8 mouse cellular contexts compared by ENCODE assay signal in genomic region chr9:83925688-83926041, GRCm38 (mm10). TPM values are rescaled to one million over a fixed set of nuclear protein-coding genes. Genes with fewer than 3 reads are reported as not detected.
DNase-seq lines count a peak whose midpoint lies in the region; ATAC-seq lines count a peak whose summit lies in the region.

No protein-coding gene starts in this region.

- no peak overlapping the region; the same call in 1 of the 2 replicates for H3K9ac ChIP-seq in neural tube, embryonic 11.5 days (ENCODE audit: low read length)
- H3K9ac ChIP-seq in limb, embryonic 11.5 days (ENCODE audit: low read length) = no peak overlapping the region
- no peak overlapping the region for H3K9ac ChIP-seq in stomach, embryonic 15.5 days

- no peak overlapping the region for H3K27ac ChIP-seq in neural tube, embryonic 11.5 days (ENCODE audit: low read depth, low read length)
- H3K27ac ChIP-seq in limb, embryonic 11.5 days (replicated peaks; ENCODE audit: low read depth, low read length) = no peak overlapping the region
- H3K27ac ChIP-seq in stomach, embryonic 15.5 days = no peak overlapping the region

- ATAC-seq in neural tube, embryonic 11.5 days (ENCODE audit: insufficient read depth, low FRiP score, low TSS enrichment) = no peak
- ATAC-seq in limb, embryonic 11.5 days (ENCODE audit: insufficient number of reproducible peaks, low FRiP score, low TSS enrichment, low read depth) = no peak
- no peak for ATAC-seq in stomach, embryonic 15.5 days (ENCODE audit: insufficient read depth, low FRiP score, low read depth)
- no peak for ATAC-seq in granulocyte monocyte progenitor cell, adult 5-6 weeks (replicated peaks; ENCODE audit: poor library complexity, severe bottlenecking)

- peak overlapping the region; percentile 56 for H3K4me3 ChIP-seq in neural tube, embryonic 11.5 days (ENCODE audit: low read depth, low read length)
- H3K4me3 ChIP-seq in limb, embryonic 11.5 days (ENCODE audit: low read depth, low read length) = peak overlapping the region; percentile 69
- peak overlapping the region; percentile 88 for H3K4me3 ChIP-seq in stomach, embryonic 15.5 days (replicated peaks)

- WGBS in neural tube, embryonic 11.5 days = 68% methylated on average over 4 of the region's 4 CpGs
- WGBS in limb, embryonic 11.5 days = 70% methylated on average over 4 of the region's 4 CpGs
- 54% methylated on average over 4 of the region's 4 CpGs for WGBS in stomach, embryonic 15.5 days

- peak; percentile 7 for DNase-seq in adrenal gland, adult 2 months
- no peak for DNase-seq in adrenal gland, postnatal 25 days
- no peak for DNase-seq in neural tube, embryonic 11.5 days (ENCODE audit: low spot score)
- DNase-seq in neural tube, embryonic 10.5 days (ENCODE audit: extremely low spot score, low spot score) = no peak
- DNase-seq in limb, embryonic 11.5 days (ENCODE audit: low spot score) = no peak
- DNase-seq in spleen, postnatal 36 days (ENCODE audit: low spot score in 2 of 2) = no peak

- no peaks in the 10 kb centered on the region for H3K4me1 ChIP-seq in neural tube, embryonic 11.5 days (ENCODE audit: control insufficient read depth, insufficient read depth, low read length)
- H3K4me1 ChIP-seq in limb, embryonic 11.5 days (ENCODE audit: control insufficient read depth, insufficient read depth, low read length) = no peaks in the 10 kb centered on the region
- H3K4me1 ChIP-seq in stomach, embryonic 15.5 days = peaks cover 6% of the 10 kb centered on the region; the same call in 1 of the 2 replicates

- H3K9me3 ChIP-seq in neural tube, embryonic 11.5 days (ENCODE audit: control insufficient read depth, low read length) = no peaks in the 10 kb centered on the region
- H3K9me3 ChIP-seq in limb, embryonic 11.5 days (ENCODE audit: control insufficient read depth, low read length) = no peaks in the 10 kb centered on the region
- H3K9me3 ChIP-seq in stomach, embryonic 15.5 days = no peaks in the 10 kb centered on the region

- peak overlapping the region; percentile 51 for H3K4me2 ChIP-seq in neural tube, embryonic 11.5 days (ENCODE audit: low read depth)
- peak overlapping the region; percentile 59; the same call in 1 of the 2 replicates for H3K4me2 ChIP-seq in limb, embryonic 11.5 days (ENCODE audit: low read depth, severe bottlenecking)
- H3K4me2 ChIP-seq in stomach, embryonic 15.5 days = peak overlapping the region; percentile 80

- H3K36me3 ChIP-seq in neural tube, embryonic 11.5 days (ENCODE audit: control insufficient read depth, insufficient read depth, low read length) = no peaks in the 10 kb centered on the region
- no peaks in the 10 kb centered on the region for H3K36me3 ChIP-seq in limb, embryonic 11.5 days (ENCODE audit: control insufficient read depth, insufficient read depth, low read length)
- no peaks in the 10 kb centered on the region for H3K36me3 ChIP-seq in stomach, embryonic 15.5 days

- no peaks in the 10 kb centered on the region for H3K27me3 ChIP-seq in neural tube, embryonic 11.5 days (ENCODE audit: control insufficient read depth, insufficient read depth, low read length)
- no peaks in the 10 kb centered on the region for H3K27me3 ChIP-seq in limb, embryonic 11.5 days (ENCODE audit: control insufficient read depth, insufficient read depth, low read length)
- no peaks in the 10 kb centered on the region for H3K27me3 ChIP-seq in stomach, embryonic 15.5 days (replicated peaks)

RNA-seq across cellular contexts. Expression of gene Bckdhb, which starts 0.7 kb away (rescaled TPM):
- 100 to 1,000 TPM; 100 to 104 TPM for total RNA-seq in adrenal gland, adult 2 months (2021)
- 19.8 and 20.7 TPM in 2 replicates for polyA plus RNA-seq in adrenal gland, adult 2 months (2012; rRNA removed)
- 66.3 and 70.8 TPM in 2 replicates for total RNA-seq in adrenal gland, postnatal 25 days (2021)
- 49.8 and 54.8 TPM in 2 replicates for polyA plus RNA-seq in neural tube, embryonic 11.5 days (2014; fragmentation: Nextera tagmentation; extraction: Ambion mirVana)
- polyA plus RNA-seq in limb, embryonic 11.5 days (2014; fragmentation: Nextera tagmentation; extraction: Ambion mirVana) = 61.1 and 66.3 TPM in 2 replicates
- polyA plus RNA-seq in stomach, embryonic 15.5 days (2015; fragmentation: Nextera tagmentation; extraction: Ambion mirVana) = 51.4 and 51.5 TPM in 2 replicates
- total RNA-seq in granulocyte monocyte progenitor cell, adult 5-6 weeks (2014; fragmentation: Nextera tagmentation) = 23.4 and 51.7 TPM in 2 replicates
- 12.9 and 25.9 TPM in 2 replicates for total RNA-seq in granulocyte monocyte progenitor cell, adult 5-6 weeks (2017)
